Mouse (Mus musculus): ENCODE data around the gene Ptpn14.

DNA sequence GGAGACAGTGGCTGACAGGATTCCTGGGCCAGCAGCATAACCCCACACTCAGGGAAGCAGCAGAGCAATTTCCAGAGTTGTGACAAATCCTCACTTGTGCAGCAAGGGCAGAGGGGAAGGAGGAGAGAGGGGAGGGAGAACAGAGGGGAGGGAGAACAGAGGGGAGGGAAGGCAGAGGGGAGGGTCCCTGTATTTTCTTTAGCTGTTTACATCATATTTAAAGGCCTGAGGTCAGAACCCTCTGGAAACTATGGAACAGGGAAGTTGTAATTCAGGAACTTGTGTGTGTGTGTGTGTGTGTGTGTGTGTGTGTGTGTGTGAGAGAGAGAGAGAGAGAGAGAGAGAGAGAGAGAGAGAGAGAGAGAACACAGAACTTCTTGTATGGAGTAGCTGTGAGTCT lies 21.1 kb upstream of the Ptpn14 start:
- TF ChIP-seq CTCF (IDR thresholded peaks at IDR 0.05; ENCODE audit: borderline replicate concordance, control insufficient read depth, extremely low read depth, insufficient read depth, low read length, poor library complexity) (no peak), POLR2A (IDR thresholded peaks at IDR 0.05; ENCODE audit: control insufficient read depth, extremely low read depth, insufficient read depth, low read length, poor library complexity) (no peak)

Measured in thymus, adult 2 months (tissue).